Mouse (Mus musculus): ENCODE data around the gene Olfr1104. TPM values are rescaled to one million over a fixed set of nuclear protein-coding genes. Genes with fewer than 3 reads are reported as not detected.

Gene Olfr1104
- not detected in 2 replicates for polyA plus RNA-seq (2014; fragmentation: Nextera tagmentation; extraction: Ambion mirVana)

- no peak for DNase-seq (ENCODE audit: low spot score, missing footprints)
- Histone ChIP-seq H3K4me1 (ENCODE audit: control insufficient read depth, insufficient read depth, low read length) (no peaks in the 10 kb centered on the region), H3K9me3 (ENCODE audit: control insufficient read depth, low read length) (no peaks in the 10 kb centered on the region), H3K4me2 (no peak within 1 kb of the TSS), H3K27me3 (ENCODE audit: control insufficient read depth, insufficient read depth, low read length) (no peaks in the 10 kb centered on the region), H3K9ac (ENCODE audit: low read length) (no peak within 1 kb of the TSS), H3K36me3 (ENCODE audit: control insufficient read depth, insufficient read depth, low read length) (no peaks in the 10 kb centered on the region), H3K4me3 (ENCODE audit: low read depth, low read length) (no peak within 1 kb of the TSS), H3K27ac (ENCODE audit: low read depth, low read length) (no peak within 1 kb of the TSS)
- WGBS: 88% methylated on average over 1 of the region's 1 CpGs
- no peak for ATAC-seq (ENCODE audit: low FRiP score)
These were observed at the start of gene Olfr1104 for GRCm38 (mm10) chr2:87026980-87027379. Gene Olfr1104, minus strand, starts transcription at chr2:87027080.

GRCm38 (mm10) chr2:87075717-87076116 lies 48.8 kb upstream of the Olfr1104 start, which contains the start of gene Olfr1107:
Gene Olfr1107, minus strand, starts transcription at chr2:87075817.
- H3K27ac ChIP-seq (ENCODE audit: low read depth, low read length): no peak within 1 kb of the TSS
- H3K4me2 ChIP-seq: no peak within 1 kb of the TSS
- DNase-seq (ENCODE audit: low spot score, missing footprints) (no peak), ATAC-seq (ENCODE audit: low FRiP score) (no peak)
- H3K4me1 ChIP-seq (ENCODE audit: control insufficient read depth, insufficient read depth, low read length): no peaks in the 10 kb centered on the region
- H3K9me3 ChIP-seq (ENCODE audit: control insufficient read depth, low read length): no peaks in the 10 kb centered on the region
- no peak within 1 kb of the TSS for H3K4me3 ChIP-seq (ENCODE audit: low read depth, low read length)
- no peak within 1 kb of the TSS for H3K9ac ChIP-seq (ENCODE audit: low read length)
- no peaks in the 10 kb centered on the region for H3K36me3 ChIP-seq (ENCODE audit: control insufficient read depth, insufficient read depth, low read length)
- no peaks in the 10 kb centered on the region for H3K27me3 ChIP-seq (ENCODE audit: control insufficient read depth, insufficient read depth, low read length)
- WGBS: 78% methylated on average over 1 of the region's 1 CpGs

GRCm38 (mm10) chr2:87052173-87052572 lies 25.3 kb upstream of the Olfr1104 start, which contains the start of gene Olfr1106:
Gene Olfr1106, minus strand, starts transcription at chr2:87052273.
- no peak for ATAC-seq (ENCODE audit: low FRiP score)
- Histone ChIP-seq H3K27ac (ENCODE audit: low read depth, low read length) (no peak within 1 kb of the TSS), H3K27me3 (ENCODE audit: control insufficient read depth, insufficient read depth, low read length) (no peaks in the 10 kb centered on the region), H3K4me1 (ENCODE audit: control insufficient read depth, insufficient read depth, low read length) (no peaks in the 10 kb centered on the region), H3K9me3 (ENCODE audit: control insufficient read depth, low read length) (no peaks in the 10 kb centered on the region), H3K4me2 (no peak within 1 kb of the TSS), H3K4me3 (ENCODE audit: low read depth, low read length) (no peak within 1 kb of the TSS), H3K9ac (ENCODE audit: low read length) (no peak within 1 kb of the TSS), H3K36me3 (ENCODE audit: control insufficient read depth, insufficient read depth, low read length) (no peaks in the 10 kb centered on the region)
- WGBS: 72% methylated on average over 1 of the region's 1 CpGs
- DNase-seq (ENCODE audit: low spot score, missing footprints): no peak

GRCm38 (mm10) chr2:87036431-87036830 lies 9.6 kb upstream of the Olfr1104 start, which contains the start of gene Olfr1105:
Gene Olfr1105, minus strand, starts transcription at chr2:87036531.
- Histone ChIP-seq H3K9me3 (ENCODE audit: control insufficient read depth, low read length) (no peaks in the 10 kb centered on the region), H3K36me3 (ENCODE audit: control insufficient read depth, insufficient read depth, low read length) (no peaks in the 10 kb centered on the region), H3K4me1 (ENCODE audit: control insufficient read depth, insufficient read depth, low read length) (no peaks in the 10 kb centered on the region), H3K27me3 (ENCODE audit: control insufficient read depth, insufficient read depth, low read length) (no peaks in the 10 kb centered on the region), H3K4me2 (no peak within 1 kb of the TSS), H3K4me3 (ENCODE audit: low read depth, low read length) (no peak within 1 kb of the TSS), H3K9ac (ENCODE audit: low read length) (no peak within 1 kb of the TSS), H3K27ac (ENCODE audit: low read depth, low read length) (no peak within 1 kb of the TSS)
- DNase-seq (ENCODE audit: low spot score, missing footprints): no peak
- ATAC-seq (ENCODE audit: low FRiP score): no peak

DNA sequence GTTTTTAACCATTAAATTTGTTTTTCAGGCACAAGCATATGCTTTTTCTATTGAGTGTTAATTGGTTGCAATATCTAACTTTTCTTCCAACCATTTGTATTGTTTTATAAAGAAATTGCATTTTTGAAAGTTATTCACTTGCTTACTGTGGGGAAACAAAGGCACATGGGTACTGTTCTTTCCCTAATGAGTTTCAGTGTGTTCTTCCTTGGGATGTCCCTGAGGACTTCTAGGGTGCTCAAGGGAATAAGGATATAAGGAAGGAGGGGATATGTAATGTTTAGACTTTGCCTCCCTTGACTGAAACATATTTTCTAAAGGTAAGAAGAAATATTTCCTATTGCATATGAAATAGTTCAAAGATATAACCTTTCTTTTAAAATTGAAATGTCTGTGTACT lies 28.8 kb downstream of the Olfr1104 start, which contains the start of gene Olfr1102:
TSS of gene Olfr1102 (plus strand) at position 301 of the 400 bp plus-strand sequence.
- DNase-seq (ENCODE audit: low spot score, missing footprints) (no peak), ATAC-seq (ENCODE audit: low FRiP score) (no peak)
- Histone ChIP-seq H3K36me3 (ENCODE audit: control insufficient read depth, insufficient read depth, low read length) (no peaks in the 10 kb centered on the region), H3K9ac (ENCODE audit: low read length) (no peak within 1 kb of the TSS), H3K9me3 (ENCODE audit: control insufficient read depth, low read length) (no peaks in the 10 kb centered on the region), H3K4me1 (ENCODE audit: control insufficient read depth, insufficient read depth, low read length) (no peaks in the 10 kb centered on the region), H3K4me2 (no peak within 1 kb of the TSS), H3K27ac (ENCODE audit: low read depth, low read length) (no peak within 1 kb of the TSS), H3K27me3 (ENCODE audit: control insufficient read depth, insufficient read depth, low read length) (no peaks in the 10 kb centered on the region), H3K4me3 (ENCODE audit: low read depth, low read length) (no peak within 1 kb of the TSS)

GRCm38 (mm10) chr2:86991121-86991520 lies 35.8 kb downstream of the Olfr1104 start, which contains the start of gene Olfr1101:
Gene Olfr1101, minus strand, starts transcription at chr2:86991221.
- H3K4me3 ChIP-seq (ENCODE audit: low read depth, low read length): no peak within 1 kb of the TSS
- H3K9ac ChIP-seq (ENCODE audit: low read length): no peak within 1 kb of the TSS
- H3K9me3 ChIP-seq (ENCODE audit: control insufficient read depth, low read length): no peaks in the 10 kb centered on the region
- no peaks in the 10 kb centered on the region for H3K4me1 ChIP-seq (ENCODE audit: control insufficient read depth, insufficient read depth, low read length)
- H3K36me3 ChIP-seq (ENCODE audit: control insufficient read depth, insufficient read depth, low read length): no peaks in the 10 kb centered on the region
- DNase-seq (ENCODE audit: low spot score, missing footprints) (no peak), ATAC-seq (ENCODE audit: low FRiP score) (no peak)
- no peak within 1 kb of the TSS for H3K27ac ChIP-seq (ENCODE audit: low read depth, low read length)
- H3K4me2 ChIP-seq: no peak within 1 kb of the TSS
- H3K27me3 ChIP-seq (ENCODE audit: control insufficient read depth, insufficient read depth, low read length): no peaks in the 10 kb centered on the region
- 84% methylated on average over 3 of the region's 3 CpGs for WGBS

DNA sequence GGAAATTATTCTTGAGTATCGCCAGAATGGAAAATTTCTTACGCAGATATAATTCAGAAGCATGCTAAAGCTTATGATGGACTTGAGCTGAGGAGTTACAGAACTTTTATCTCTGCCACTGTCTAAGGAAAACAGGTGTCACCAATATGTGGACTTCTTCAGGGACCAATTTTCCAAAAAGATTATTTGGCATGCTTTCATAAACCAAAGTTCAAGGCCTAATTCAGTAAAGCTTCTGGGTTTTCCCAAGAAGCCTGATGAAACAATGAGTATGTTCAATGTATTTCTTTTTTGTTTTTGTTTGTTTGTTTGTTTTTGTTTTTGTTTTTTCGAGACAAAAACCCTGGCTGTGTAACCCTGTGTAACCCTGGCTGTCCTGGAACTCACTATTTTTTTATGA lies 47.0 kb downstream of the Olfr1104 start, which contains the start of gene Olfr1100:
TSS of gene Olfr1100 (minus strand) at position 101 of the 400 bp plus-strand sequence.
- no peak within 1 kb of the TSS for H3K4me2 ChIP-seq
- no peak for DNase-seq (ENCODE audit: low spot score, missing footprints)
- H3K27ac ChIP-seq (ENCODE audit: low read depth, low read length): no peak within 1 kb of the TSS
- H3K36me3 ChIP-seq (ENCODE audit: control insufficient read depth, insufficient read depth, low read length): no peaks in the 10 kb centered on the region
- ATAC-seq (ENCODE audit: low FRiP score): no peak
- no peak within 1 kb of the TSS for H3K4me3 ChIP-seq (ENCODE audit: low read depth, low read length)
- H3K4me1 ChIP-seq (ENCODE audit: control insufficient read depth, insufficient read depth, low read length): no peaks in the 10 kb centered on the region
- H3K27me3 ChIP-seq (ENCODE audit: control insufficient read depth, insufficient read depth, low read length): no peaks in the 10 kb centered on the region
- no peak within 1 kb of the TSS for H3K9ac ChIP-seq (ENCODE audit: low read length)
- WGBS: 77% methylated on average over 3 of the region's 3 CpGs
- no peaks in the 10 kb centered on the region for H3K9me3 ChIP-seq (ENCODE audit: control insufficient read depth, low read length)

Other genes with a start within 250 kb of the Olfr1104 start
- gene Olfr1093, start 244.6 kb downstream of the Olfr1104 start, polyA plus RNA-seq (2014; fragmentation: Nextera tagmentation; extraction: Ambion mirVana): not detected in 2 replicates
- not detected in 2 replicates for gene Olfr141, start 217.1 kb downstream of the Olfr1104 start, polyA plus RNA-seq (2014; fragmentation: Nextera tagmentation; extraction: Ambion mirVana)
- not detected in 2 replicates for gene Olfr1094, start 202.4 kb downstream of the Olfr1104 start, polyA plus RNA-seq (2014; fragmentation: Nextera tagmentation; extraction: Ambion mirVana)
- not detected in 2 replicates for gene Olfr1095, start 175.4 kb downstream of the Olfr1104 start, polyA plus RNA-seq (2014; fragmentation: Nextera tagmentation; extraction: Ambion mirVana)
- not detected in 2 replicates for gene Gm13723, start 152.3 kb downstream of the Olfr1104 start, polyA plus RNA-seq (2014; fragmentation: Nextera tagmentation; extraction: Ambion mirVana)
- gene Olfr1097, start 134.9 kb downstream of the Olfr1104 start, polyA plus RNA-seq (2014; fragmentation: Nextera tagmentation; extraction: Ambion mirVana): not detected in 2 replicates
- gene Olfr1098, start 102.5 kb downstream of the Olfr1104 start, polyA plus RNA-seq (2014; fragmentation: Nextera tagmentation; extraction: Ambion mirVana): not detected in 2 replicates
- not detected in 2 replicates for gene Olfr1099, start 66.4 kb downstream of the Olfr1104 start, polyA plus RNA-seq (2014; fragmentation: Nextera tagmentation; extraction: Ambion mirVana)
- not detected in 2 replicates for gene Olfr1100, start 47.1 kb downstream of the Olfr1104 start, polyA plus RNA-seq (2014; fragmentation: Nextera tagmentation; extraction: Ambion mirVana)
- not detected in 2 replicates for gene Olfr1101, start 35.9 kb downstream of the Olfr1104 start, polyA plus RNA-seq (2014; fragmentation: Nextera tagmentation; extraction: Ambion mirVana)
- not detected in 2 replicates for gene Olfr1102, start 28.7 kb downstream of the Olfr1104 start, polyA plus RNA-seq (2014; fragmentation: Nextera tagmentation; extraction: Ambion mirVana)
- gene Olfr1105, start 9.5 kb upstream of the Olfr1104 start, polyA plus RNA-seq (2014; fragmentation: Nextera tagmentation; extraction: Ambion mirVana): not detected in 2 replicates
- not detected in 2 replicates for gene Olfr1106, start 25.2 kb upstream of the Olfr1104 start, polyA plus RNA-seq (2014; fragmentation: Nextera tagmentation; extraction: Ambion mirVana)
- gene Olfr1107, start 48.7 kb upstream of the Olfr1104 start, polyA plus RNA-seq (2014; fragmentation: Nextera tagmentation; extraction: Ambion mirVana): not detected in 2 replicates
- not detected in 2 replicates for gene Olfr1109, start 68.9 kb upstream of the Olfr1104 start, polyA plus RNA-seq (2014; fragmentation: Nextera tagmentation; extraction: Ambion mirVana)
- not detected in 2 replicates for gene Olfr259, start 87.5 kb upstream of the Olfr1104 start, polyA plus RNA-seq (2014; fragmentation: Nextera tagmentation; extraction: Ambion mirVana)
- gene Olfr1110, start 113.2 kb upstream of the Olfr1104 start, polyA plus RNA-seq (2014; fragmentation: Nextera tagmentation; extraction: Ambion mirVana): not detected in 2 replicates
- gene Olfr1111, start 125.5 kb upstream of the Olfr1104 start, polyA plus RNA-seq (2014; fragmentation: Nextera tagmentation; extraction: Ambion mirVana): not detected in 2 replicates
- not detected in 2 replicates for gene Olfr1112, start 160.7 kb upstream of the Olfr1104 start, polyA plus RNA-seq (2014; fragmentation: Nextera tagmentation; extraction: Ambion mirVana)
- not detected in 2 replicates for gene Olfr1113, start 181.9 kb upstream of the Olfr1104 start, polyA plus RNA-seq (2014; fragmentation: Nextera tagmentation; extraction: Ambion mirVana)
- gene Olfr1115, start 220.9 kb upstream of the Olfr1104 start, polyA plus RNA-seq (2014; fragmentation: Nextera tagmentation; extraction: Ambion mirVana): not detected in 2 replicates
- gene Olfr1116, start 240.5 kb upstream of the Olfr1104 start, polyA plus RNA-seq (2014; fragmentation: Nextera tagmentation; extraction: Ambion mirVana): not detected in 2 replicates

Measured in midbrain, embryonic 11.5 days (tissue).